Mouse (Mus musculus) forebrain, postnatal 0 days (tissue): ENCODE measurements around the gene Eml3. TPM values are rescaled to one million over a fixed set of nuclear protein-coding genes. Genes with fewer than 3 reads are reported as not detected.
A peak's percentile ranks its signal among the peaks of the same experiment; 100 is the strongest.
"Not testable (repeated sequence)": the region's sequence is repeated elsewhere in the genome, so short reads cannot be mapped to it uniquely, and the experiment has no call there.

Source experiments
- ATAC-seq: fragments of 200-750 bp; cut with Nextera tagmentation; 2 replicates; pipeline ENCODE4 v1.8.0; 2017; ENCODE audit warnings: mild to moderate bottlenecking, moderate library complexity
- DNase-seq: peaks from one replicate; pipeline ENCODE4 v3.0.0-alpha.2; 2015
- H3K27ac ChIP-seq: fragments of 300-500 bp; sonication (generic); 2 replicates; pipeline ENCODE4 v1.5.1; 2014; ENCODE audit warnings: low read depth, mild to moderate bottlenecking, antibody characterized with exemption, low read length, moderate library complexity, mixed read lengths
- H3K27me3 ChIP-seq: fragments of 300-500 bp; sonication (generic); 2 replicates; pipeline ENCODE4 v1.6.1; 2014; ENCODE audit warnings: mild to moderate bottlenecking, low read length, mixed read lengths; ENCODE audit not compliant: insufficient read depth
- H3K36me3 ChIP-seq: fragments of 300-500 bp; sonication (generic); 2 replicates; pipeline ENCODE4 v1.6.1; 2014; ENCODE audit warnings: mild to moderate bottlenecking, moderate library complexity; ENCODE audit not compliant: insufficient read depth
- H3K4me1 ChIP-seq: fragments of 300-500 bp; sonication (generic); 2 replicates; pipeline ENCODE4 v1.6.1; 2014; ENCODE audit warnings: antibody characterized with exemption; ENCODE audit not compliant: insufficient read depth
- H3K4me2 ChIP-seq: fragments of 300-500 bp; sonication (generic); 2 replicates; pipeline ENCODE4 v1.6.1; 2014; ENCODE audit warnings: low read depth, mild to moderate bottlenecking, moderate library complexity
- H3K4me3 ChIP-seq: fragments of 300-500 bp; sonication (generic); 2 replicates; pipeline ENCODE4 v1.5.1; 2014; ENCODE audit warnings: low read depth, low read length, mixed read lengths
- H3K9ac ChIP-seq: fragments of 300-500 bp; sonication (generic); 2 replicates; pipeline ENCODE4 v1.6.1; 2014; ENCODE audit warnings: mild to moderate bottlenecking
- H3K9me3 ChIP-seq: fragments of 300-500 bp; sonication (generic); 2 replicates; pipeline ENCODE4 v1.6.1; 2016; ENCODE audit warnings: low read length
- CTCF ChIP-seq: sonication (generic); IDR thresholded peaks from 2 replicates; pipeline ENCODE4 v1.5.1; 2016; ENCODE audit warnings: antibody characterized with exemption, control low read depth, low read depth
- WGBS: fragments of 180-500 bp; shearing (Covaris S2); extraction: QIAGEN DNeasy Blood & Tissue Kit; methylation state at CpG from one replicate; pipeline ENCODE4 v1.1.7; 2014; 5-methylcytosine and 5-hydroxymethylcytosine counted together
- polyA plus RNA-seq: library from polyadenylated mRNA; unstranded; fragments of >200 nt; fragmentation: Nextera tagmentation; extraction: Ambion mirVana; gene quantifications from 2 replicates; pipeline ENCODE4 v1.2.1, GENCODE M21; 2015
- total RNA-seq: library from RNA; depleted of rRNA; stranded (reverse); fragments of >200 nt; gene quantifications from 2 replicates; pipeline ENCODE4 v1.2.3, GENCODE M21; 2014

Gene Eml3
- total and polyA plus RNA-seq, 2 experiments from 2014 or later, result 7.3 to 8.1 TPM

GRCm38 (mm10) chr19:8887585-8888463, 41.5 kb upstream of the Eml3 start:
- ATAC-seq, result no peak
- H3K36me3 ChIP-seq, result 0 out of 2 replicates have a peak, but pooled peaks cover 5% of the 10 kb centered on the region
- WGBS, result 15% methylated on average over 19 of the region's 19 CpGs
- DNase-seq, result no peak
- TF ChIP-seq CTCF, result no peak
- H3K27me3 ChIP-seq, result no peaks in the 10 kb centered on the region
- no peaks in the 10 kb centered on the region for H3K9me3 ChIP-seq
- peak overlapping the region; percentile 85 for H3K27ac ChIP-seq
- H3K4me1 ChIP-seq, result peaks cover 5% of the 10 kb centered on the region; the same call in 1 of the 2 replicates
- peak overlapping the region; percentile 59 for H3K4me3 ChIP-seq
- peak overlapping the region; percentile 85 for H3K4me2 ChIP-seq
- peak overlapping the region; percentile 63 for H3K9ac ChIP-seq

- peak within 1 kb of the TSS; percentile 85 for H3K4me2 ChIP-seq
- H3K4me1 ChIP-seq, result peaks cover 5% of the 10 kb centered on the region
- H3K9ac ChIP-seq, result peak within 1 kb of the TSS; percentile 63
- DNase-seq, result peak; percentile 97
- H3K4me3 ChIP-seq, result peak within 1 kb of the TSS; percentile 59
- ATAC-seq, result peak; percentile 97
- H3K36me3 ChIP-seq, result 0 out of 2 replicates have a peak, but pooled peaks cover 5% of the 10 kb centered on the region
- under 1% methylated on average over 58 of the region's 58 CpGs for WGBS
- peak within 1 kb of the TSS; percentile 85 for H3K27ac ChIP-seq
- H3K27me3 ChIP-seq, result no peaks in the 10 kb centered on the region
- H3K9me3 ChIP-seq, result no peaks in the 10 kb centered on the region
- no peak for TF ChIP-seq CTCF
These were observed 40.6 kb upstream of the Eml3 start, which contains the start of the genes 1810009A15Rik and Gm49416 for GRCm38 (mm10) chr19:8888511-8889385. TSS of gene 1810009A15Rik (plus strand) at chr19:8888853. TSS of gene Gm49416 (plus strand) at chr19:8888926.

GRCm38 (mm10) chr19:8892829-8893766, 36.3 kb upstream of the Eml3 start, which contains the start of gene Ints5:
TSS of gene Ints5 (plus strand) at chr19:8893005.
- TF ChIP-seq CTCF, result no peak; the same call in 1 of the 2 replicates
- Histone ChIP-seq H3K9me3 (no peaks in the 10 kb centered on the region), H3K27me3 (no peaks in the 10 kb centered on the region), H3K4me1 (peaks cover 5% of the 10 kb centered on the region), H3K9ac (peak within 1 kb of the TSS; percentile 87), H3K4me2 (peak within 1 kb of the TSS; percentile 98), H3K36me3 (peaks cover 16% of the 10 kb centered on the region), H3K27ac (peak within 1 kb of the TSS; percentile 87), H3K4me3 (peak within 1 kb of the TSS; percentile 79)
- WGBS, result 3% methylated on average over 54 of the region's 54 CpGs
- ATAC-seq (peak; percentile 68), DNase-seq (peak; percentile 93)

- no peaks in the 10 kb centered on the region for H3K9me3 ChIP-seq
- no peak overlapping the region for H3K4me2 ChIP-seq
- ATAC-seq (no peak), DNase-seq (no peak)
- H3K4me1 ChIP-seq, result peaks cover 11% of the 10 kb centered on the region
- H3K27ac ChIP-seq, result no peak overlapping the region
- H3K27me3 ChIP-seq, result no peaks in the 10 kb centered on the region
- no peak overlapping the region for H3K9ac ChIP-seq
- 86% methylated on average over 9 of the region's 9 CpGs for WGBS
- peaks cover 14% of the 10 kb centered on the region for H3K36me3 ChIP-seq
- no peak overlapping the region for H3K4me3 ChIP-seq
- TF ChIP-seq CTCF, result no peak
These were observed 33.9 kb upstream of the Eml3 start for GRCm38 (mm10) chr19:8895397-8895960.

GRCm38 (mm10) chr19:8896231-8896630, 33.1 kb upstream of the Eml3 start:
- H3K9ac ChIP-seq, DNase-seq, ATAC-seq, H3K27ac ChIP-seq, H3K27me3 ChIP-seq, H3K4me2 ChIP-seq, H3K4me3 ChIP-seq, H3K9me3 ChIP-seq: not testable (repeated sequence)
- Histone ChIP-seq H3K36me3 (peaks cover 11% of the 10 kb centered on the region), H3K4me1 (peaks cover 11% of the 10 kb centered on the region)
- 81% methylated on average over 5 of the region's 5 CpGs for WGBS

GRCm38 (mm10) chr19:8897211-8897864, 32.0 kb upstream of the Eml3 start:
- Histone ChIP-seq H3K27ac (peak overlapping the region; percentile 52; the same call in 1 of the 2 replicates), H3K4me1 (peaks cover 11% of the 10 kb centered on the region), H3K4me2 (peak overlapping the region; percentile 75), H3K4me3 (peak overlapping the region; percentile 78), H3K9ac (peak overlapping the region; percentile 31), H3K36me3 (peaks cover 15% of the 10 kb centered on the region)
- DNase-seq, H3K27me3 ChIP-seq, H3K9me3 ChIP-seq: not testable (repeated sequence)
- WGBS, result 22% methylated on average over 21 of the region's 21 CpGs
- ATAC-seq, result peak; percentile 29
